Mouse (Mus musculus): ENCODE results near the gene Mob3a.

- no peak for TF ChIP-seq CTCF (IDR thresholded peaks at IDR 0.05; ENCODE audit: low read depth, low read length)
- no peak for TF ChIP-seq POLR2A (IDR thresholded peaks at IDR 0.05; ENCODE audit: extremely low read depth, insufficient read depth, low read length)
Observed at GRCm38 (mm10) chr10:80674851-80675404, 26.8 kb downstream of the Mob3a start.
